Mouse (Mus musculus) megakaryocyte-erythroid progenitor cell, adult 5-6 weeks (primary cell): ENCODE data around the gene Rab39b. TPM values are rescaled to one million over a fixed set of nuclear protein-coding genes. Genes with fewer than 3 reads are reported as not detected.

Source experiments
- ATAC-seq: replicated peaks from 2 replicates; pipeline ENCODE4 v1.8.0; 2016; ENCODE audit warnings: mild to moderate bottlenecking, inconsistent platforms; ENCODE audit not compliant: severe bottlenecking, poor library complexity, low FRiP score, low TSS enrichment
- total RNA-seq, 2 experiments: library from RNA; stranded (forward) in 1 of 2; stranded (reverse) in 1 of 2; fragments of 200-1000, 215-1000 nt in 1 of 2; fragments of >200 nt in 1 of 2; fragmentation: Nextera tagmentation in 1 of 2; gene quantifications; 2 replicates each; pipeline ENCODE4 v1.2.3; 2014 to 2017

Gene Rab39b
- total RNA-seq (2014; fragmentation: Nextera tagmentation) (not detected in 2 replicates), total RNA-seq (2017) (not detected in 2 replicates)

DNA sequence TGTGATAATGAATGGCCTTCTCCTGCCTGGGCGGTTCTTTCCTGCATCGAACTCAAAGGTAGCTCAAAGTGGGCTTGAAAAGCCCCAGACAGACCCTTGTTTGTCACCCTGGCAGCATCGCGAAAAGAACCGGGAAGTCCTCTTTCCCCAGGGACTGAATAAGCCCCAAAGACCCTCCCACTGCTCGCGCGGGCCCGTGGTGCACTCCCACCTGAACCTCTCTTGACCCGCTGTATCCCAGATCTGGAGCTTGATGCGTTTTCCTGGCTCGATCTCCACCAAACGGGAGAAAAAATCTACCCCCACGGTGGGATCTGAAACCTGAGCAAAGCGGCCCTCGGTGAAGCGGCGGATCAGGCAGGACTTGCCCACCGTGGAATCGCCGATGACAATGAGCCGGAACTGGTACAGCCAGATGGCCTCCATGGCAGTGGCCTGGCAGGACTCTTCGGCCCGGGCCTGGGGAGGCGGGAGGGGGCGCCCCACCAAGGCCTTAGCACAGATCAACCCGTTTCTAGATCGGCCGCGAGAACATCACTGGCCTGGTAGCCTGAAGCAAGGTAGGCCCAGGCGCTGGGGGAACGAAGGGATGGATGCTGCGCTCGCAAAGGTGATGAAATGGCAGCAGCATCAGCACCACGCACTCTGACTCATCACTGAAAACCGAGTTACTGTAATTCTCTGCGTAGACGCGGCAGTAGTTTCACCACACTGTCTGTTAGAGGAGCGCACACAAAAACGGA is at the start of gene Rab39b:
TSS of gene Rab39b (minus strand) at position 650 of the 743 bp plus-strand sequence.
- no peak for ATAC-seq

DNA sequence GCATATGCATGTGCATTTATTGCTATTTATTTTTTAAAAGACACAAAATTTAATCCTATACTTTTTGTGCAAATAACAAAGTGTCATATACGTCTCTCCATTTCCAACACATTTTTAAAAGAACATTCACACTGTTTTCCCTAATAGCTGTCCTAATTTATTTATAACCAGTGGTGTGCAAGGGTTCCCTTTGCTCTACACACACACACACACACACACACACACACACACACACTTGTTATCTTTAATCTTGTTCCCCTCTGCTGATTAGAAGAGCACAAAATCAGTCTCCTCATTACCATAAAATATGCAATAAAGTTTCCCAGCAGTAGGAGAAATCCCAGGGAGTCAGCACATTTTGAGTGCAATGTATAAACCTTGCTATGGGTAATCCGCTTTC is 508 bp upstream of the Rab39b start:
- no peak for ATAC-seq

Other genes starting within 250 kb of the Rab39b start
- 37.4 and 60.3 TPM in 2 replicates for gene Fundc2, start 195.8 kb downstream of the Rab39b start, total RNA-seq (2014; fragmentation: Nextera tagmentation)
- gene Fundc2, start 195.8 kb downstream of the Rab39b start, total RNA-seq (2017), result 76.6 and 114 TPM in 2 replicates
- 3.1 and 7.6 TPM in 2 replicates for gene F8, start 195.6 kb downstream of the Rab39b start, total RNA-seq (2014; fragmentation: Nextera tagmentation)
- 1.7 and 2.2 TPM in 2 replicates for gene F8, start 195.6 kb downstream of the Rab39b start, total RNA-seq (2017)
- gene Cmc4, start 161.6 kb downstream of the Rab39b start, total RNA-seq (2014; fragmentation: Nextera tagmentation), result 19.3 and 35.7 TPM in 2 replicates
- 9.0 and 25.6 TPM in 2 replicates for gene Cmc4, start 161.6 kb downstream of the Rab39b start, total RNA-seq (2017)
- 6.2 and 16.3 TPM in 2 replicates for gene Mtcp1, start 161.6 kb downstream of the Rab39b start, total RNA-seq (2014; fragmentation: Nextera tagmentation)
- gene Mtcp1, start 161.6 kb downstream of the Rab39b start, total RNA-seq (2017), result 7.4 and 14.3 TPM in 2 replicates
- 40.1 and 40.2 TPM in 2 replicates for gene Brcc3, start 161.6 kb downstream of the Rab39b start, total RNA-seq (2014; fragmentation: Nextera tagmentation)
- gene Brcc3, start 161.6 kb downstream of the Rab39b start, total RNA-seq (2017), result 35.2 and 45.3 TPM in 2 replicates
- 80.1 and 96.6 TPM in 2 replicates for gene Vbp1, start 63.9 kb downstream of the Rab39b start, total RNA-seq (2014; fragmentation: Nextera tagmentation)
- 183 and 186 TPM in 2 replicates for gene Vbp1, start 63.9 kb downstream of the Rab39b start, total RNA-seq (2017)